Comparison of ENCODE assay signal across 24 mouse cellular contexts in genomic region chr5:88604641-88605358, GRCm38 (mm10). TPM values are rescaled to one million over a fixed set of nuclear protein-coding genes. Genes with fewer than 3 reads are reported as not detected.
DNase-seq lines count a peak whose midpoint lies in the region; ATAC-seq and TF ChIP-seq lines count a peak whose summit lies in the region.
"Had no signal": no experiment of that assay in that cellular context is flagged by ENCODE, and none has a peak within 500 bp of the region (broad histone marks: within the 10 kb centered on the region; RNA-seq: fewer than 3 reads in every experiment).

No protein-coding gene starts in this region.

- H3K4me3 ChIP-seq in hindbrain, embryonic 16.5 days (ENCODE audit: low read length) = no peak overlapping the region
- H3K4me3 ChIP-seq in hindbrain, embryonic 10.5 days = no peak overlapping the region
- no peak overlapping the region for H3K4me3 ChIP-seq in midbrain, embryonic 16.5 days (ENCODE audit: low read depth, low read length)
- no peak overlapping the region for H3K4me3 ChIP-seq in midbrain, postnatal 0 days (ENCODE audit: low read depth, low read length)
- H3K4me3 ChIP-seq: forebrain, embryonic 10.5 days; heart, embryonic 15.5 days; limb, embryonic 15.5 days; megakaryocyte, embryonic 14.5 days had no signal

- H3K4me2 ChIP-seq in hindbrain, embryonic 16.5 days (ENCODE audit: low read length) = no peak overlapping the region
- H3K4me2 ChIP-seq in midbrain, embryonic 16.5 days (ENCODE audit: low read length) = no peak overlapping the region
- H3K4me2 ChIP-seq in midbrain, postnatal 0 days (ENCODE audit: low read depth, low read length, poor library complexity, severe bottlenecking) = no peak overlapping the region
- H3K4me2 ChIP-seq: heart, embryonic 15.5 days; limb, embryonic 15.5 days; lung, embryonic 14.5 days had no signal

- WGBS in hindbrain, embryonic 16.5 days = 93% methylated on average over 7 of the region's 7 CpGs
- WGBS in hindbrain, embryonic 10.5 days = 95% methylated on average over 7 of the region's 7 CpGs
- WGBS in midbrain, embryonic 16.5 days = 96% methylated on average over 7 of the region's 7 CpGs
- WGBS in midbrain, postnatal 0 days = 96% methylated on average over 7 of the region's 7 CpGs

- TF ChIP-seq CTCF in midbrain, postnatal 0 days (IDR thresholded peaks at IDR 0.05) = no peak

- DNase-seq in hindbrain, embryonic 10.5 days (ENCODE audit: low spot score) = no peak
- DNase-seq in midbrain, postnatal 0 days (ENCODE audit: low spot score) = no peak
- peak; percentile 35 for DNase-seq in ZHBTc4 (ENCODE audit: low read depth, low spot score)
- DNase-seq in layer of hippocampus, adult 18-20 months (ENCODE audit: low spot score in 2 of 2) = no peak
- DNase-seq in cerebellum, postnatal 4 days (ENCODE audit: low spot score in 2 of 2) = no peak
- DNase-seq: adrenal gland, postnatal 25 days; cerebellum, adult 9-10 months; gastrocnemius, postnatal 36 days; heart, postnatal 36 days; kidney, adult 18-20 months; kidney, postnatal 14 days; layer of hippocampus, adult 9-11 months; lung, embryonic 14.5 days; retina, postnatal 1 day; right cerebral cortex, postnatal 25 days; spleen, adult 18-20 months; thymus, postnatal 25 days had no signal

- 0 out of 2 replicates have a peak, but pooled peaks have one; percentile 34 for ATAC-seq in hindbrain, embryonic 16.5 days
- peak; percentile 51 for ATAC-seq in midbrain, embryonic 16.5 days
- ATAC-seq in midbrain, postnatal 0 days (ENCODE audit: low FRiP score) = no peak

- no peaks in the 10 kb centered on the region for H3K36me3 ChIP-seq in hindbrain, embryonic 16.5 days (ENCODE audit: control insufficient read depth, insufficient read depth, low read length)
- peaks cover 9% of the 10 kb centered on the region for H3K36me3 ChIP-seq in hindbrain, embryonic 10.5 days
- H3K36me3 ChIP-seq in midbrain, embryonic 16.5 days (ENCODE audit: control insufficient read depth, insufficient read depth, low read length) = peaks cover 3% of the 10 kb centered on the region; the same call in 1 of the 2 replicates
- H3K36me3 ChIP-seq in midbrain, postnatal 0 days (ENCODE audit: insufficient read depth, low read length) = peaks cover 3% of the 10 kb centered on the region; the same call in 1 of the 2 replicates
- H3K36me3 ChIP-seq: heart, embryonic 15.5 days; limb, embryonic 15.5 days had no signal

- no peak overlapping the region for H3K27ac ChIP-seq in hindbrain, embryonic 16.5 days (ENCODE audit: low read depth, low read length)
- no peak overlapping the region for H3K27ac ChIP-seq in hindbrain, embryonic 10.5 days
- no peak overlapping the region for H3K27ac ChIP-seq in midbrain, embryonic 16.5 days (ENCODE audit: low read length)
- H3K27ac ChIP-seq in midbrain, postnatal 0 days (ENCODE audit: low read depth, low read length) = no peak overlapping the region
- H3K27ac ChIP-seq: forebrain, embryonic 10.5 days; heart, embryonic 15.5 days; limb, embryonic 15.5 days; liver, embryonic 14.5 days had no signal

- no peak overlapping the region for H3K9ac ChIP-seq in hindbrain, embryonic 16.5 days (ENCODE audit: low read depth, low read length)
- H3K9ac ChIP-seq in midbrain, embryonic 16.5 days (ENCODE audit: low read depth, low read length) = no peak overlapping the region
- H3K9ac ChIP-seq in midbrain, postnatal 0 days (replicated peaks; ENCODE audit: low read length, poor library complexity, severe bottlenecking) = no peak overlapping the region
- H3K9ac ChIP-seq: heart, embryonic 15.5 days; limb, embryonic 15.5 days; liver, embryonic 14.5 days; lung, embryonic 14.5 days had no signal

- H3K9me3 ChIP-seq in hindbrain, embryonic 16.5 days (ENCODE audit: control insufficient read depth, low read length) = no peaks in the 10 kb centered on the region
- H3K9me3 ChIP-seq in hindbrain, embryonic 10.5 days = no peaks in the 10 kb centered on the region
- H3K9me3 ChIP-seq in midbrain, embryonic 16.5 days (replicated peaks; ENCODE audit: control insufficient read depth, low read length, poor library complexity, severe bottlenecking) = no peaks in the 10 kb centered on the region
- H3K9me3 ChIP-seq in midbrain, postnatal 0 days (ENCODE audit: low read length) = no peaks in the 10 kb centered on the region
- H3K9me3 ChIP-seq: forebrain, embryonic 10.5 days; heart, embryonic 15.5 days; limb, embryonic 15.5 days; megakaryocyte, embryonic 14.5 days had no signal

- no peaks in the 10 kb centered on the region for H3K4me1 ChIP-seq in hindbrain, embryonic 16.5 days (ENCODE audit: control insufficient read depth, insufficient read depth, low read depth, low read length)
- H3K4me1 ChIP-seq in hindbrain, embryonic 10.5 days (replicated peaks) = no peaks in the 10 kb centered on the region
- peaks cover 5% of the 10 kb centered on the region for H3K4me1 ChIP-seq in midbrain, embryonic 16.5 days (ENCODE audit: control insufficient read depth, insufficient read depth, low read length)
- no peaks in the 10 kb centered on the region for H3K4me1 ChIP-seq in midbrain, postnatal 0 days (ENCODE audit: insufficient read depth, low read length)
- H3K4me1 ChIP-seq: forebrain, embryonic 10.5 days; limb, embryonic 15.5 days had no signal

- H3K27me3 ChIP-seq in hindbrain, embryonic 16.5 days (replicated peaks; ENCODE audit: control insufficient read depth, insufficient read depth, low read length) = no peaks in the 10 kb centered on the region
- no peaks in the 10 kb centered on the region for H3K27me3 ChIP-seq in hindbrain, embryonic 10.5 days (ENCODE audit: insufficient read depth, poor library complexity, severe bottlenecking)
- H3K27me3 ChIP-seq in midbrain, embryonic 16.5 days (ENCODE audit: control insufficient read depth, insufficient read depth, low read depth, low read length) = no peaks in the 10 kb centered on the region
- H3K27me3 ChIP-seq in midbrain, postnatal 0 days (ENCODE audit: insufficient read depth, low read length) = no peaks in the 10 kb centered on the region
- H3K27me3 ChIP-seq: heart, embryonic 15.5 days; limb, embryonic 15.5 days; megakaryocyte, embryonic 14.5 days had no signal

RNA-seq across cellular contexts. Expression of gene Rufy3, which starts 40.0 kb away (rescaled TPM):
- 247 and 253 TPM in 2 replicates for polyA plus RNA-seq in hindbrain, embryonic 16.5 days (2015; fragmentation: Nextera tagmentation; extraction: Ambion mirVana)
- 50.6 and 103 TPM in 2 replicates for polyA plus RNA-seq in hindbrain, embryonic 10.5 days (2016; fragmentation: Nextera tagmentation; extraction: Ambion mirVana)
- 307 and 339 TPM in 2 replicates for polyA plus RNA-seq in midbrain, embryonic 16.5 days (2015; fragmentation: Nextera tagmentation; extraction: Ambion mirVana)
- 250 and 309 TPM in 2 replicates for total RNA-seq in midbrain, postnatal 0 days (2014; rRNA removed)
- 212 and 248 TPM in 2 replicates for polyA plus RNA-seq in midbrain, postnatal 0 days (2015; fragmentation: Nextera tagmentation; extraction: Ambion mirVana)
- 100 to 1,000 TPM; 159 to 169 TPM for total RNA-seq in layer of hippocampus, adult 18-20 months (2021)

RNA-seq across cellular contexts. Expression of gene Utp3, which starts 50.5 kb away (rescaled TPM):
- polyA plus RNA-seq in hindbrain, embryonic 16.5 days (2015; fragmentation: Nextera tagmentation; extraction: Ambion mirVana) = 47.6 and 48.3 TPM in 2 replicates
- polyA plus RNA-seq in hindbrain, embryonic 10.5 days (2016; fragmentation: Nextera tagmentation; extraction: Ambion mirVana) = 48.2 and 73.7 TPM in 2 replicates
- 48.3 and 49.8 TPM in 2 replicates for polyA plus RNA-seq in midbrain, embryonic 16.5 days (2015; fragmentation: Nextera tagmentation; extraction: Ambion mirVana)
- 12.8 and 16.5 TPM in 2 replicates for total RNA-seq in midbrain, postnatal 0 days (2014; rRNA removed)
- polyA plus RNA-seq in midbrain, postnatal 0 days (2015; fragmentation: Nextera tagmentation; extraction: Ambion mirVana) = 51.1 and 55.1 TPM in 2 replicates
- 10 to 100 TPM; 29.3 to 30.5 TPM for total RNA-seq in layer of hippocampus, adult 18-20 months (2021)
